Mouse (Mus musculus): ENCODE results near the gene Mettl24. TPM values are rescaled to one million over a fixed set of nuclear protein-coding genes. Genes with fewer than 3 reads are reported as not detected.
A peak's percentile ranks its signal among the peaks of the same experiment; 100 is the strongest.

Gene Mettl24
- polyA plus RNA-seq, 1 experiment from 2014 or later: 3.9 TPM

GRCm38 (mm10) chr10:40813627-40814026 is 130.5 kb downstream of the Mettl24 start:
- Histone ChIP-seq H3K4me3 (replicated peaks; ENCODE audit: low read depth, low read length) (no peak overlapping the region), H3K27ac (no peak overlapping the region), H3K27me3 (ENCODE audit: insufficient read depth, low read length) (no peaks in the 10 kb centered on the region), H3K4me1 (replicated peaks; ENCODE audit: insufficient read depth, low read length) (no peaks in the 10 kb centered on the region), H3K36me3 (ENCODE audit: insufficient read depth, low read length) (no peaks in the 10 kb centered on the region), H3K9me3 (replicated peaks; ENCODE audit: low read length) (no peaks in the 10 kb centered on the region), H3K9ac (ENCODE audit: low read depth, low read length) (no peak overlapping the region), H3K4me2 (ENCODE audit: low read length) (no peak overlapping the region)
- DNase-seq (ENCODE audit: low spot score): peak; percentile 22
- 77% methylated on average over 4 of the region's 4 CpGs for WGBS
- peak; percentile 62 for TF ChIP-seq CTCF (IDR thresholded peaks at IDR 0.05; ENCODE audit: low read depth)
- ATAC-seq (replicated peaks; ENCODE audit: low FRiP score, low read depth): no peak

- ATAC-seq (replicated peaks; ENCODE audit: low FRiP score, low read depth): no peak
- H3K27ac ChIP-seq: no peak overlapping the region
- H3K9me3 ChIP-seq (replicated peaks; ENCODE audit: low read length): no peaks in the 10 kb centered on the region
- H3K9ac ChIP-seq (ENCODE audit: low read depth, low read length): no peak overlapping the region
- DNase-seq (ENCODE audit: low spot score): no peak
- no peaks in the 10 kb centered on the region for H3K36me3 ChIP-seq (ENCODE audit: insufficient read depth, low read length)
- no peaks in the 10 kb centered on the region for H3K4me1 ChIP-seq (replicated peaks; ENCODE audit: insufficient read depth, low read length)
- H3K4me2 ChIP-seq (ENCODE audit: low read length): no peak overlapping the region
- 55% methylated on average over 6 of the region's 6 CpGs for WGBS
- TF ChIP-seq CTCF (IDR thresholded peaks at IDR 0.05; ENCODE audit: low read depth): no peak
- no peak overlapping the region for H3K4me3 ChIP-seq (replicated peaks; ENCODE audit: low read depth, low read length)
- no peaks in the 10 kb centered on the region for H3K27me3 ChIP-seq (ENCODE audit: insufficient read depth, low read length)
Measured at GRCm38 (mm10) chr10:40816471-40816870, 133.4 kb downstream of the Mettl24 start.

GRCm38 (mm10) chr10:40825952-40826351 is 142.9 kb downstream of the Mettl24 start:
- WGBS: 72% methylated on average over 6 of the region's 6 CpGs
- no peak for TF ChIP-seq CTCF (IDR thresholded peaks at IDR 0.05; ENCODE audit: low read depth)

GRCm38 (mm10) chr10:40827706-40828105 is 144.6 kb downstream of the Mettl24 start:
- Histone ChIP-seq H3K27ac (no peak overlapping the region), H3K36me3 (ENCODE audit: insufficient read depth, low read length) (0 out of 2 replicates have a peak, but pooled peaks cover 5% of the 10 kb centered on the region), H3K27me3 (ENCODE audit: insufficient read depth, low read length) (no peaks in the 10 kb centered on the region), H3K4me1 (replicated peaks; ENCODE audit: insufficient read depth, low read length) (no peaks in the 10 kb centered on the region), H3K9ac (ENCODE audit: low read depth, low read length) (no peak overlapping the region), H3K4me2 (ENCODE audit: low read length) (no peak overlapping the region), H3K9me3 (replicated peaks; ENCODE audit: low read length) (no peaks in the 10 kb centered on the region), H3K4me3 (replicated peaks; ENCODE audit: low read depth, low read length) (no peak overlapping the region)
- no peak for TF ChIP-seq CTCF (IDR thresholded peaks at IDR 0.05; ENCODE audit: low read depth)
- DNase-seq (ENCODE audit: low spot score): no peak
- no peak for ATAC-seq (replicated peaks; ENCODE audit: low FRiP score, low read depth)
- 87% methylated on average over 4 of the region's 4 CpGs for WGBS

More at GRCm38 (mm10) chr10:40825952-40826351, 142.9 kb downstream of the Mettl24 start:
- Histone ChIP-seq H3K4me2 (ENCODE audit: low read length) (no peak overlapping the region), H3K9ac (ENCODE audit: low read depth, low read length) (no peak overlapping the region), H3K27me3 (ENCODE audit: insufficient read depth, low read length) (no peaks in the 10 kb centered on the region), H3K36me3 (ENCODE audit: insufficient read depth, low read length) (0 out of 2 replicates have a peak, but pooled peaks cover 3% of the 10 kb centered on the region), H3K4me3 (replicated peaks; ENCODE audit: low read depth, low read length) (no peak overlapping the region), H3K4me1 (replicated peaks; ENCODE audit: insufficient read depth, low read length) (no peaks in the 10 kb centered on the region), H3K9me3 (replicated peaks; ENCODE audit: low read length) (no peaks in the 10 kb centered on the region), H3K27ac (no peak overlapping the region)
- DNase-seq (ENCODE audit: low spot score) (no peak), ATAC-seq (replicated peaks; ENCODE audit: low FRiP score, low read depth) (no peak)

- no peaks in the 10 kb centered on the region for H3K27me3 ChIP-seq (ENCODE audit: insufficient read depth, low read length)
- no peaks in the 10 kb centered on the region for H3K4me1 ChIP-seq (replicated peaks; ENCODE audit: insufficient read depth, low read length)
- no peak overlapping the region for H3K27ac ChIP-seq
- no peaks in the 10 kb centered on the region for H3K9me3 ChIP-seq (replicated peaks; ENCODE audit: low read length)
- WGBS: 82% methylated on average over 3 of the region's 3 CpGs
- ATAC-seq (replicated peaks; ENCODE audit: low FRiP score, low read depth): no peak
- no peak overlapping the region for H3K4me2 ChIP-seq (ENCODE audit: low read length)
- no peak for DNase-seq (ENCODE audit: low spot score)
- TF ChIP-seq CTCF (IDR thresholded peaks at IDR 0.05; ENCODE audit: low read depth): no peak
- no peak overlapping the region for H3K4me3 ChIP-seq (replicated peaks; ENCODE audit: low read depth, low read length)
- H3K9ac ChIP-seq (ENCODE audit: low read depth, low read length): no peak overlapping the region
- H3K36me3 ChIP-seq (ENCODE audit: insufficient read depth, low read length): peaks cover 19% of the 10 kb centered on the region
Measured at GRCm38 (mm10) chr10:40830312-40830711, 147.2 kb downstream of the Mettl24 start.

GRCm38 (mm10) chr10:40831267-40831666 is 148.2 kb downstream of the Mettl24 start:
- Histone ChIP-seq H3K36me3 (ENCODE audit: insufficient read depth, low read length) (peaks cover 17% of the 10 kb centered on the region), H3K9ac (ENCODE audit: low read depth, low read length) (no peak overlapping the region), H3K9me3 (replicated peaks; ENCODE audit: low read length) (no peaks in the 10 kb centered on the region), H3K4me2 (ENCODE audit: low read length) (no peak overlapping the region), H3K27me3 (ENCODE audit: insufficient read depth, low read length) (no peaks in the 10 kb centered on the region), H3K27ac (no peak overlapping the region), H3K4me1 (replicated peaks; ENCODE audit: insufficient read depth, low read length) (no peaks in the 10 kb centered on the region), H3K4me3 (replicated peaks; ENCODE audit: low read depth, low read length) (no peak overlapping the region)
- 88% methylated on average over 6 of the region's 7 CpGs for WGBS
- no peak for TF ChIP-seq CTCF (IDR thresholded peaks at IDR 0.05; ENCODE audit: low read depth)
- ATAC-seq (replicated peaks; ENCODE audit: low FRiP score, low read depth) (no peak), DNase-seq (ENCODE audit: low spot score) (no peak)

GRCm38 (mm10) chr10:40840086-40840485 is 157.0 kb downstream of the Mettl24 start:
- DNase-seq (ENCODE audit: low spot score): no peak
- WGBS: 88% methylated on average over 5 of the region's 5 CpGs

More at GRCm38 (mm10) chr10:40840086-40840485, 157.0 kb downstream of the Mettl24 start:
- Histone ChIP-seq H3K9me3 (replicated peaks; ENCODE audit: low read length) (no peaks in the 10 kb centered on the region), H3K4me1 (replicated peaks; ENCODE audit: insufficient read depth, low read length) (no peaks in the 10 kb centered on the region), H3K27me3 (ENCODE audit: insufficient read depth, low read length) (no peaks in the 10 kb centered on the region), H3K27ac (no peak overlapping the region), H3K4me2 (ENCODE audit: low read length) (no peak overlapping the region), H3K9ac (ENCODE audit: low read depth, low read length) (no peak overlapping the region), H3K36me3 (ENCODE audit: insufficient read depth, low read length) (peaks cover 37% of the 10 kb centered on the region), H3K4me3 (replicated peaks; ENCODE audit: low read depth, low read length) (no peak overlapping the region)
- TF ChIP-seq CTCF (IDR thresholded peaks at IDR 0.05; ENCODE audit: low read depth): no peak
- ATAC-seq (replicated peaks; ENCODE audit: low FRiP score, low read depth): no peak
